Mouse (Mus musculus) hindbrain, embryonic 10.5 days (tissue): Measurements from ENCODE around the gene Rfc4. TPM values are rescaled to one million over a fixed set of nuclear protein-coding genes. Genes with fewer than 3 reads are reported as not detected.

Source experiments
- DNase-seq: peaks from one replicate; pipeline ENCODE4 v3.0.0-alpha.2; 2017; ENCODE audit warnings: low spot score
- H3K27ac ChIP-seq: fragments of 300-500 bp; sonication (generic); 2 replicates; pipeline ENCODE4 v1.5.1; 2016; ENCODE audit warnings: mild to moderate bottlenecking, moderate library complexity
- H3K27me3 ChIP-seq: fragments of 300-500 bp; sonication (generic); 2 replicates; pipeline ENCODE4 v1.6.1; 2016; ENCODE audit warnings: mild to moderate bottlenecking; ENCODE audit not compliant: poor library complexity, insufficient read depth, severe bottlenecking
- H3K36me3 ChIP-seq: fragments of 300-500 bp; sonication (generic); 2 replicates; pipeline ENCODE4 v1.6.1; 2016; ENCODE audit warnings: mild to moderate bottlenecking, moderate library complexity
- H3K4me1 ChIP-seq: fragments of 300-500 bp; sonication (generic); replicated peaks from 2 replicates; pipeline ENCODE4 v1.6.1; 2016; ENCODE audit warnings: mild to moderate bottlenecking
- H3K4me3 ChIP-seq: fragments of 300-500 bp; sonication (generic); 2 replicates; pipeline ENCODE4 v1.5.1; 2016; ENCODE audit warnings: mild to moderate bottlenecking, moderate library complexity
- H3K9me3 ChIP-seq: fragments of 300-500 bp; sonication (generic); 2 replicates; pipeline ENCODE4 v1.6.1; 2016; ENCODE audit warnings: mild to moderate bottlenecking, moderate library complexity
- WGBS: fragments of 180-500 bp; shearing (Covaris S2); methylation state at CpG from one replicate; pipeline ENCODE4 v1.1.7; 2016; 5-methylcytosine and 5-hydroxymethylcytosine counted together
- polyA plus RNA-seq: library from polyadenylated mRNA; unstranded; fragments of >200 nt; fragmentation: Nextera tagmentation; extraction: Ambion mirVana; gene quantifications from 2 replicates; pipeline ENCODE4 v1.2.1, GENCODE M21; 2016

Rfc4 gene
- polyA plus RNA-seq: 190 and 227 TPM in 2 replicates

- peak; percentile 93 for DNase-seq
- peak within 1 kb of the TSS; percentile 83 for H3K4me3 ChIP-seq
- peak within 1 kb of the TSS; percentile 99 for H3K27ac ChIP-seq
- H3K27me3 ChIP-seq: no peaks in the 10 kb centered on the region
- H3K36me3 ChIP-seq: peaks cover 22% of the 10 kb centered on the region
- under 1% methylated on average over 51 of the region's 51 CpGs for WGBS
- H3K4me1 ChIP-seq: peaks cover 19% of the 10 kb centered on the region
- H3K9me3 ChIP-seq: no peaks in the 10 kb centered on the region
Measured at GRCm38 (mm10) chr16:23127673-23128375, at the start of gene Rfc4. Gene Rfc4, minus strand, starts transcription at chr16:23127737.

GRCm38 (mm10) chr16:23175956-23176355, 48.4 kb upstream of the Rfc4 start:
- Histone ChIP-seq H3K36me3 (no peaks in the 10 kb centered on the region), H3K4me1 (no peaks in the 10 kb centered on the region), H3K27me3 (no peaks in the 10 kb centered on the region), H3K4me3 (no peak overlapping the region), H3K27ac (no peak overlapping the region), H3K9me3 (peaks cover 3% of the 10 kb centered on the region; the same call in 1 of the 2 replicates)
- WGBS: 68% methylated on average over 3 of the region's 3 CpGs
- DNase-seq: no peak

- H3K4me1 ChIP-seq: no peaks in the 10 kb centered on the region
- WGBS: 90% methylated on average over 5 of the region's 5 CpGs
- H3K4me3 ChIP-seq: no peak overlapping the region
- DNase-seq: no peak
- H3K27me3 ChIP-seq: no peaks in the 10 kb centered on the region
- H3K27ac ChIP-seq: no peak overlapping the region
- H3K36me3 ChIP-seq: no peaks in the 10 kb centered on the region
- peaks cover 3% of the 10 kb centered on the region; the same call in 1 of the 2 replicates for H3K9me3 ChIP-seq
Measured at GRCm38 (mm10) chr16:23174855-23175254, 47.3 kb upstream of the Rfc4 start.

GRCm38 (mm10) chr16:23173904-23174303, 46.4 kb upstream of the Rfc4 start:
- no peak for DNase-seq
- Histone ChIP-seq H3K4me3 (no peak overlapping the region), H3K4me1 (no peaks in the 10 kb centered on the region), H3K36me3 (no peaks in the 10 kb centered on the region), H3K9me3 (peaks cover 3% of the 10 kb centered on the region; the same call in 1 of the 2 replicates), H3K27me3 (no peaks in the 10 kb centered on the region), H3K27ac (no peak overlapping the region)
- 92% methylated on average over 5 of the region's 5 CpGs for WGBS

GRCm38 (mm10) chr16:23170813-23171212, 43.3 kb upstream of the Rfc4 start:
- Histone ChIP-seq H3K9me3 (peaks cover 3% of the 10 kb centered on the region; the same call in 1 of the 2 replicates), H3K4me3 (no peak overlapping the region), H3K27ac (no peak overlapping the region), H3K4me1 (no peaks in the 10 kb centered on the region), H3K27me3 (no peaks in the 10 kb centered on the region), H3K36me3 (no peaks in the 10 kb centered on the region)
- WGBS: 90% methylated on average over 3 of the region's 3 CpGs
- DNase-seq: no peak

- WGBS: 80% methylated on average over 5 of the region's 5 CpGs
- no peak for DNase-seq
- Histone ChIP-seq H3K9me3 (no peaks in the 10 kb centered on the region), H3K4me1 (no peaks in the 10 kb centered on the region), H3K27ac (no peak overlapping the region), H3K27me3 (no peaks in the 10 kb centered on the region), H3K4me3 (no peak overlapping the region), H3K36me3 (no peaks in the 10 kb centered on the region)
Measured at GRCm38 (mm10) chr16:23167079-23167478, 39.5 kb upstream of the Rfc4 start.

- no peaks in the 10 kb centered on the region for H3K36me3 ChIP-seq
- H3K27me3 ChIP-seq: no peaks in the 10 kb centered on the region
- no peak for DNase-seq
- 98% methylated on average over 1 of the region's 1 CpGs for WGBS
- no peak overlapping the region for H3K27ac ChIP-seq
- H3K4me1 ChIP-seq: no peaks in the 10 kb centered on the region
- H3K4me3 ChIP-seq: no peak overlapping the region
- no peaks in the 10 kb centered on the region for H3K9me3 ChIP-seq
Measured at GRCm38 (mm10) chr16:23166646-23167045, 39.1 kb upstream of the Rfc4 start.

GRCm38 (mm10) chr16:23165441-23165840, 37.9 kb upstream of the Rfc4 start:
- WGBS: 70% methylated on average over 9 of the region's 9 CpGs
- H3K36me3 ChIP-seq: no peaks in the 10 kb centered on the region

GRCm38 (mm10) chr16:23164443-23164842, 36.9 kb upstream of the Rfc4 start:
- 75% methylated on average over 6 of the region's 6 CpGs for WGBS
- no peak overlapping the region for H3K27ac ChIP-seq
- H3K36me3 ChIP-seq: no peaks in the 10 kb centered on the region
- no peaks in the 10 kb centered on the region for H3K4me1 ChIP-seq
- H3K9me3 ChIP-seq: no peaks in the 10 kb centered on the region
- no peak for DNase-seq
- H3K4me3 ChIP-seq: no peak overlapping the region
- no peaks in the 10 kb centered on the region for H3K27me3 ChIP-seq

More at GRCm38 (mm10) chr16:23165441-23165840, 37.9 kb upstream of the Rfc4 start:
- H3K4me3 ChIP-seq: no peak overlapping the region
- H3K4me1 ChIP-seq: no peaks in the 10 kb centered on the region
- H3K27me3 ChIP-seq: no peaks in the 10 kb centered on the region
- H3K9me3 ChIP-seq: no peaks in the 10 kb centered on the region
- no peak overlapping the region for H3K27ac ChIP-seq
- no peak for DNase-seq

- no peaks in the 10 kb centered on the region for H3K27me3 ChIP-seq
- no peak for DNase-seq
- WGBS: 92% methylated on average over 3 of the region's 3 CpGs
- no peaks in the 10 kb centered on the region for H3K4me1 ChIP-seq
- no peak overlapping the region for H3K27ac ChIP-seq
- no peaks in the 10 kb centered on the region for H3K9me3 ChIP-seq
- no peak overlapping the region for H3K4me3 ChIP-seq
- no peaks in the 10 kb centered on the region for H3K36me3 ChIP-seq
Measured at GRCm38 (mm10) chr16:23162116-23162515, 34.6 kb upstream of the Rfc4 start.

GRCm38 (mm10) chr16:23159749-23160148, 32.2 kb upstream of the Rfc4 start:
- H3K27ac ChIP-seq: no peak overlapping the region
- 75% methylated on average over 2 of the region's 2 CpGs for WGBS
- DNase-seq: no peak
- no peaks in the 10 kb centered on the region for H3K4me1 ChIP-seq
- no peaks in the 10 kb centered on the region for H3K36me3 ChIP-seq
- no peaks in the 10 kb centered on the region for H3K9me3 ChIP-seq
- H3K4me3 ChIP-seq: no peak overlapping the region
- no peaks in the 10 kb centered on the region for H3K27me3 ChIP-seq

GRCm38 (mm10) chr16:23158957-23159356, 31.4 kb upstream of the Rfc4 start:
- 67% methylated on average over 2 of the region's 2 CpGs for WGBS

GRCm38 (mm10) chr16:23158292-23158691, 30.8 kb upstream of the Rfc4 start:
- Histone ChIP-seq H3K36me3 (no peaks in the 10 kb centered on the region), H3K27me3 (no peaks in the 10 kb centered on the region), H3K4me3 (no peak overlapping the region), H3K9me3 (no peaks in the 10 kb centered on the region), H3K27ac (no peak overlapping the region), H3K4me1 (no peaks in the 10 kb centered on the region)
- whole genome bisulfite sequencing: 92% methylated on average over 7 of the region's 7 CpGs
- no peak for DNase-seq

More at GRCm38 (mm10) chr16:23158957-23159356, 31.4 kb upstream of the Rfc4 start:
- H3K4me3 ChIP-seq: no peak overlapping the region
- H3K9me3 ChIP-seq: no peaks in the 10 kb centered on the region
- DNase-seq: no peak
- H3K4me1 ChIP-seq: no peaks in the 10 kb centered on the region
- H3K27ac ChIP-seq: no peak overlapping the region
- no peaks in the 10 kb centered on the region for H3K27me3 ChIP-seq
- no peaks in the 10 kb centered on the region for H3K36me3 ChIP-seq
